Mouse (Mus musculus): ENCODE data around the gene Ago4. TPM values are rescaled to one million over a fixed set of nuclear protein-coding genes. Genes with fewer than 3 reads are reported as not detected.

Gene Ago4
- polyA plus RNA-seq, 1 experiment: 0.62 TPM

- Histone ChIP-seq H3K4me1 (replicated peaks; ENCODE audit: control insufficient read depth, insufficient read depth, low read length) (0 out of 2 replicates have a peak, but pooled peaks cover 2% of the 10 kb centered on the region), H3K27ac (ENCODE audit: control insufficient read depth, insufficient read depth, low read length) (no peak overlapping the region), H3K36me3 (ENCODE audit: control insufficient read depth, insufficient read depth, low read length) (no peaks in the 10 kb centered on the region), H3K27me3 (ENCODE audit: control insufficient read depth, insufficient read depth, low read length) (no peaks in the 10 kb centered on the region), H3K4me3 (ENCODE audit: control insufficient read depth, insufficient read depth, low read length) (no peak overlapping the region)
- TF ChIP-seq POLR2A (IDR thresholded peaks at IDR 0.05; ENCODE audit: control insufficient read depth, extremely low read depth, insufficient read depth, low read length, poor library complexity) (no peak), CTCF (IDR thresholded peaks at IDR 0.05; ENCODE audit: borderline replicate concordance, control insufficient read depth, extremely low read depth, insufficient read depth, low read length, poor library complexity) (no peak)
- WGBS: 89% methylated on average over 3 of the region's 3 CpGs
- no peak for DNase-seq
These were observed 49.4 kb downstream of the Ago4 start for GRCm38 (mm10) chr4:126483874-126484273.

DNA sequence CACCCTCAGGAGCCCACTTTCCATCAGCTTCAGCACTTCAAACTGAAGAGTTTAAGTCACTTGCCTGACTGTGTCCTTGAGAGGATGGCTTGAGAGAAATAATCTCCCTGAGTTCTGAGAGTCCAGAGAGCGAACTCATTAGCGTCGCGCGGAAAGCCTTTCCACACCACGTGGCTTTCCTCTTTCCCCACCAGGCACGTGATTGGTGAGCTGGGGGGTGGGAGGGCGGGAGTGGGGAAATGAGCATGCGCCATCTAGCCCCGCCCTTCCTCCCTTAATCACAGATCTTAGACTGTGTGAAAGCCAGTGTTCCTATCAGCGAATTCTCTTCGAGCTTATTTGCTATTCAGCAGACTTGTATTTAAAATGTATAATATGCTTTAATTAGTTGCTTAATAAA lies 50.3 kb downstream of the Ago4 start:
- Histone ChIP-seq H3K27me3 (ENCODE audit: control insufficient read depth, insufficient read depth, low read length) (no peaks in the 10 kb centered on the region), H3K4me3 (ENCODE audit: control insufficient read depth, insufficient read depth, low read length) (no peak overlapping the region), H3K4me1 (replicated peaks; ENCODE audit: control insufficient read depth, insufficient read depth, low read length) (0 out of 2 replicates have a peak, but pooled peaks cover 2% of the 10 kb centered on the region), H3K27ac (ENCODE audit: control insufficient read depth, insufficient read depth, low read length) (no peak overlapping the region), H3K36me3 (ENCODE audit: control insufficient read depth, insufficient read depth, low read length) (no peaks in the 10 kb centered on the region)
- TF ChIP-seq POLR2A (IDR thresholded peaks at IDR 0.05; ENCODE audit: control insufficient read depth, extremely low read depth, insufficient read depth, low read length, poor library complexity): no peak
- no peak for DNase-seq
- WGBS: 86% methylated on average over 12 of the region's 12 CpGs

- 98% methylated on average over 5 of the region's 5 CpGs for WGBS
- no peak for TF ChIP-seq CTCF (IDR thresholded peaks at IDR 0.05; ENCODE audit: borderline replicate concordance, control insufficient read depth, extremely low read depth, insufficient read depth, low read length, poor library complexity)
- TF ChIP-seq POLR2A (IDR thresholded peaks at IDR 0.05; ENCODE audit: control insufficient read depth, extremely low read depth, insufficient read depth, low read length, poor library complexity): no peak
- 0 out of 2 replicates have a peak, but pooled peaks cover 2% of the 10 kb centered on the region for H3K4me1 ChIP-seq (replicated peaks; ENCODE audit: control insufficient read depth, insufficient read depth, low read length)
- no peaks in the 10 kb centered on the region for H3K27me3 ChIP-seq (ENCODE audit: control insufficient read depth, insufficient read depth, low read length)
- no peak overlapping the region for H3K4me3 ChIP-seq (ENCODE audit: control insufficient read depth, insufficient read depth, low read length)
- no peak overlapping the region for H3K27ac ChIP-seq (ENCODE audit: control insufficient read depth, insufficient read depth, low read length)
- no peak for DNase-seq
- no peaks in the 10 kb centered on the region for H3K36me3 ChIP-seq (ENCODE audit: control insufficient read depth, insufficient read depth, low read length)
These were observed 51.8 kb downstream of the Ago4 start for GRCm38 (mm10) chr4:126481461-126481860.

DNA sequence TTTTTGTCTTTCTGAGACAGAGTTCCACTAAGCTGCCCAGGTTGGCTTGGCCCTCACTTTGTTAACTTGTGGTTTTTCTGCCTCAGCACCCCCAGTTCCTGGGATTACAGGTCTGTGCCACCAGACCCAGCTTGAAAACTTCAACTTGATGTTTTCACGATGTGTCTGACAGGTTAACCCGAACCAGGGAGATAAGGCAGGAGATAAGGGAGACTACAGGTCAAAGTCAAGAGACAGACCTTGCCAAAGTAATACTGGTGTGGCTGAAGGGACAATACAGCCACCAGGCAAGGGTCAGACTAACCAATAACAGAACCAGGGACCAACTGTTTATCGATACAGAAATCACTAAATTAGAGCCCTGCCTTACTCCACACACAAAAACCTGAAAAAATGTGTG lies 53.0 kb downstream of the Ago4 start:
- 67% methylated on average over 3 of the region's 3 CpGs for WGBS
- H3K4me3 ChIP-seq (ENCODE audit: control insufficient read depth, insufficient read depth, low read length): no peak overlapping the region
- TF ChIP-seq POLR2A (IDR thresholded peaks at IDR 0.05; ENCODE audit: control insufficient read depth, extremely low read depth, insufficient read depth, low read length, poor library complexity) (no peak), CTCF (IDR thresholded peaks at IDR 0.05; ENCODE audit: borderline replicate concordance, control insufficient read depth, extremely low read depth, insufficient read depth, low read length, poor library complexity) (no peak)
- H3K36me3 ChIP-seq (ENCODE audit: control insufficient read depth, insufficient read depth, low read length): no peaks in the 10 kb centered on the region
- DNase-seq: no peak
- H3K4me1 ChIP-seq (replicated peaks; ENCODE audit: control insufficient read depth, insufficient read depth, low read length): 0 out of 2 replicates have a peak, but pooled peaks cover 2% of the 10 kb centered on the region
- H3K27ac ChIP-seq (ENCODE audit: control insufficient read depth, insufficient read depth, low read length): no peak overlapping the region
- H3K27me3 ChIP-seq (ENCODE audit: control insufficient read depth, insufficient read depth, low read length): no peaks in the 10 kb centered on the region

GRCm38 (mm10) chr4:126473031-126473430 lies 60.2 kb downstream of the Ago4 start:
- Histone ChIP-seq H3K27me3 (ENCODE audit: control insufficient read depth, insufficient read depth, low read length) (no peaks in the 10 kb centered on the region), H3K27ac (ENCODE audit: control insufficient read depth, insufficient read depth, low read length) (no peak overlapping the region), H3K4me1 (replicated peaks; ENCODE audit: control insufficient read depth, insufficient read depth, low read length) (peaks cover 4% of the 10 kb centered on the region), H3K4me3 (ENCODE audit: control insufficient read depth, insufficient read depth, low read length) (no peak overlapping the region), H3K36me3 (ENCODE audit: control insufficient read depth, insufficient read depth, low read length) (no peaks in the 10 kb centered on the region)
- no peak for DNase-seq
- TF ChIP-seq POLR2A (IDR thresholded peaks at IDR 0.05; ENCODE audit: control insufficient read depth, extremely low read depth, insufficient read depth, low read length, poor library complexity) (no peak), CTCF (IDR thresholded peaks at IDR 0.05; ENCODE audit: borderline replicate concordance, control insufficient read depth, extremely low read depth, insufficient read depth, low read length, poor library complexity) (no peak)
- 73% methylated on average over 5 of the region's 5 CpGs for WGBS

GRCm38 (mm10) chr4:126469334-126469733 lies 63.9 kb downstream of the Ago4 start:
- H3K36me3 ChIP-seq (ENCODE audit: control insufficient read depth, insufficient read depth, low read length): no peaks in the 10 kb centered on the region
- peaks cover 19% of the 10 kb centered on the region for H3K4me1 ChIP-seq (replicated peaks; ENCODE audit: control insufficient read depth, insufficient read depth, low read length)
- no peak for DNase-seq
- H3K27ac ChIP-seq (ENCODE audit: control insufficient read depth, insufficient read depth, low read length): no peak overlapping the region
- TF ChIP-seq CTCF (IDR thresholded peaks at IDR 0.05; ENCODE audit: borderline replicate concordance, control insufficient read depth, extremely low read depth, insufficient read depth, low read length, poor library complexity): no peak
- H3K27me3 ChIP-seq (ENCODE audit: control insufficient read depth, insufficient read depth, low read length): no peaks in the 10 kb centered on the region
- no peak overlapping the region for H3K4me3 ChIP-seq (ENCODE audit: control insufficient read depth, insufficient read depth, low read length)
- WGBS: 67% methylated on average over 1 of the region's 1 CpGs

DNA sequence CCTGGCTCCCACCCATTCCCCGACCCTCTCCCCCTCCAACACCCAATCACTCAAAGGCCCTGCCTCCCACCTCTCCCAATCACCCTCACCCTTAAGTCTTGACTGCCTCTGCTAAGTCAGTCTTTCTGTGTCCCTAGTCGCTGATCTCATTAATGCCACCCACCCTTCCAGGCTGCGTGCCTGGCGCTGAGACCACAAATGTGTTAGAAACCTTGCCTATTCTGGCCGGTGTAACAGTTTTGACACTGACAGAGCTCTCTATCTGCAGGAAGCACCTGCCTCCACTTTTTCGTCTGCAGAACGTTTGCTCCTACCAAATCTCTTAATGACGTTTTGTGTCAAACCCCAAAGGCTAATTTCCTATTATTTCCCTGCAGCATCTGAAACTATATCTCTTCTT lies 64.3 kb downstream of the Ago4 start:
- Histone ChIP-seq H3K36me3 (ENCODE audit: control insufficient read depth, insufficient read depth, low read length) (no peaks in the 10 kb centered on the region), H3K4me3 (ENCODE audit: control insufficient read depth, insufficient read depth, low read length) (peak overlapping the region; percentile 23), H3K4me1 (replicated peaks; ENCODE audit: control insufficient read depth, insufficient read depth, low read length) (peaks cover 19% of the 10 kb centered on the region), H3K27me3 (ENCODE audit: control insufficient read depth, insufficient read depth, low read length) (no peaks in the 10 kb centered on the region), H3K27ac (ENCODE audit: control insufficient read depth, insufficient read depth, low read length) (no peak overlapping the region)
- no peak for DNase-seq
- WGBS: 4% methylated on average over 8 of the region's 8 CpGs
- TF ChIP-seq POLR2A (IDR thresholded peaks at IDR 0.05; ENCODE audit: control insufficient read depth, extremely low read depth, insufficient read depth, low read length, poor library complexity) (no peak), CTCF (IDR thresholded peaks at IDR 0.05; ENCODE audit: borderline replicate concordance, control insufficient read depth, extremely low read depth, insufficient read depth, low read length, poor library complexity) (no peak)

Data from thymus, adult 2 months (tissue).